Mouse (Mus musculus): ENCODE results near the gene F12. TPM values are rescaled to one million over a fixed set of nuclear protein-coding genes. Genes with fewer than 3 reads are reported as not detected.
"Not testable (repeated sequence)": the region's sequence is repeated elsewhere in the genome, so short reads cannot be mapped to it uniquely, and the experiment has no call there.

The F12 gene
- total RNA-seq, 2 experiments from 2014 or later, result 0.30 TPM; not detected in 1

DNA sequence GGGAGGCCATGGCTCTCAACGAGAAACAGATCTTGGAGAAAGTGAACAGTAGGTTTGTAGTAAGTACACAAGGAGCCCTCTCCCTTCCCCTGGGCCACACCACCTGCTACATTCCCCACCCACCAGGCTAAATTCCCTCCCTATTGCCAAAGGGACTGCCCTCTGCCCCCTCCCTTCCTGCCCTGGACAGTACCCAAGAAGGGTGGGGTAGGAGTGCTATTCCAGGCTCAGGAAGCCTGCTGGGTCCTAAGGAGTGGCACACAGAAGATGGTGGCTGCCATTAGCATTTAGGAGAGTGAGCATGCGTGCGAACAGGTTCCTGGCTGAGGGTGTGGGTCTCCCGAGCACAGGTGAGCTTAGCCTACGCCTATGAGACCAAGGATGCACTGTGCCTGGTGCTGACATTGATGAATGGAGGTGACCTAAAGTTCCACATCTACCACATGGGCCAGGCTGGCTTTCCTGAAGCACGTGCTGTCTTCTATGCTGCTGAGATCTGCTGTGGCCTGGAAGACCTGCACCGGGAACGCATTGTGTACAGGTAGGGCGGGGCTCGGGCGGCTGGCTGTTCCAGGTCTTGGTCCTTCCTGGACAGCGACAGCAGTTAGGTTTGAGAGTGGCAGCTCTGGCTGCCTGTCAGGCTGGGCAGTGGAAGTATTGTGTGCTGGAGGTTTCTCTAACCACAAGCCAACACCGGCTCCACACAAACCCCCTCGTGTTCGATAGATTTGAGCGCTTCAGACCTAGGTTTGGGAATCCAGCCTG lies 25.4 kb upstream of the F12 start:
- no peak for DNase-seq (ENCODE audit: low spot score in 2 of 2)

DNA sequence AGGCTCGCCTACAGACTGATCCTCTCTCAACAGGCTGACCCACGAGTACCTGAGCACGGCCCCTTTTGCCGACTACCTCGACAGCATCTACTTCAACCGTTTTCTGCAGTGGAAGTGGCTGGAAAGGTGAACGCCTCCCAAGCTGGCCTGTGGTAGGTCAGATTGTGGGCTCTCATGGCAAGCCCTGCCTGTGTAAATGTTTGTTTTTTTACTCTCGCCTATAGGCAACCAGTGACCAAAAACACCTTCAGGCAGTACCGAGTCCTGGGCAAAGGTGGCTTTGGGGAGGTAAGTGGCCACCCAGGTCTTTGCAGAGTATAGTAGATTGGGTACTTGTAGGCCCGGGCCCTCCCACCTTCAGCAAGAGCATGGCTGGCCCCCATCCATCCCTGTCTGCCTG lies 24.7 kb upstream of the F12 start:
- intact Hi-C loops (cut with DNase I), result no loop called here

More for the DNA sequence above, 25.4 kb upstream of the F12 start:
- intact Hi-C loops (cut with DNase I), result no loop called here

DNA sequence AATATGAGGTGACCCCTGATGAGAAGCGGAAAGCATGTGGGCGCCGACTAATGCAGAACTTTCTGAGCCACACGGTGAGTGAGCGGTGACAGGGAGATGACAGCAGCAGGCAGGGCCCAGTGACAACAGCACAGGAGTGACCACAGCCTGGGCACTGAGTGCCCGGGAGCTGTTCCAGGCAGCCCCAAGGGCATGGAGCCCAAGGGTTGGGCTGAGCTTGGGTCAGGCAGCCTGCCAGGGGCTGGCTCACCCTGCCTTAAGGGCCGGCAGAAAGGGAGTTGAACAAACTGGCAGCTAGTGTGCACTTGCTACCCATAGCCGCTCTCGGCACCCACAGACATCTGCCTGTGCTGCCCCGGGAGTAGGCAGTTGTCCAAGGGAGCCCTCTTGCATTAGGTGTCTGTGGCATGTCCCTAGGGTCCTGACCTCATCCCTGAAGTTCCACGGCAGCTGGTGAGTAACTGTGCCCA lies 24.0 kb upstream of the F12 start:
- DNase-seq (ENCODE audit: low spot score in 2 of 2), result peak in 1 of 2 experiments; percentile 51
- intact Hi-C loops (cut with DNase I), result no loop called here

More for the DNA sequence above, 24.7 kb upstream of the F12 start:
- DNase-seq (ENCODE audit: low spot score in 2 of 2), result no peak

DNA sequence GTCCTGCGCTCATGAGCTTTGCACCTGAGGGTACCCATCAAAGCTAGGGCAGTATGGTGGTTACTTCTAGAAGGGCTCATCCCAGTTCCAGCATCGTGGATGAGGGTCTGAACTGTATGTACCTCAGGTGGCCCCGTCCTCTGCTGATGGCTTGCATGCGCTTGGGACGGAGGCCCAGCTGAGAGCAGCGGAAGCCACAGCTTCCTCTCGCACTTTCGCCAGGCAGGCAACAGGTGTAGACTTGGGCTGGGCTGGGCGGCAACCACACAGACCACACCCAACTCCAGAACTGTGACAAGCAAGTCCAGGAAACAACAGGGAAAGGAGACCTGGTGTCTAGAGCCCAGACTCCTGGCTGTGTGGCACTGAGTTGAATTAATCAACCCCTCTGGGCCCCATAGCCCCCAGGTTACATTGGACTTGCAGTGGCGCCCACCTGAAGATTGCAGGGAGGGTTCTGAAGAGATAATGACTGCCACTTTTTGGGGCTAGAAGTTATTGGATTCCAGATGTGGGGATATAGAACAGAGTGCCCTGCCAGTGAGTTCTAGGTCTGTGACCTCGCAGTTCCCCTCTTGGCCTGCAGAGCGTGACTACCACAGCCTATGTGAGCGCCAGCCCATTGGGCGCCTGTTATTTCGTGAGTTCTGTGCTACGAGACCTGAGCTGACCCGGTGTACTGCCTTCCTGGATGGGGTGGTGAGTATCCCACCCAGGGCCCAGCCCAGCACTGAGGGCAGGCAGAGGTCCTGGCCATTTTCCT lies 23.3 kb upstream of the F12 start:
- intact Hi-C loops (cut with DNase I), result no loop called here
- no peak for DNase-seq (ENCODE audit: low spot score in 2 of 2)

DNA sequence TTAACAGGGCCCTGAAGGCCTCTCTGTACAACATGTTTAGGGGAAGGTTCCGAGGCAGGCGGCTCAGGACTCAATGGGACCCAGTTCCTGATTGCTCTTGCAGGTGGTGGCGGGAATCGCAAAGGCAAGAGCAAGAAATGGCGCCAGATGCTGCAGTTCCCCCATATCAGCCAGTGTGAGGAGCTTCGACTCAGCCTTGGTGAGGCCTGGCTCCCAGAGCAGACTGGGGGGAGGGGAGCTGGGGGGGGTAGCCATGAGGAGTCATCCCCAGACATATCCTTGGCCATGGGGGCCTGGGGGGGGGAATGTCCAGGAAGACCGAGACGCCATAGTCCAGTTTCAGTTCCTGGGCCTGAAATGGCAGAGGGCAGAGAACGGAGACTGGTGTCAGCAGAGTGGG lies 22.6 kb upstream of the F12 start:
- intact Hi-C loops (cut with DNase I), result no loop called here
- DNase-seq (ENCODE audit: low spot score in 2 of 2), result no peak

DNA sequence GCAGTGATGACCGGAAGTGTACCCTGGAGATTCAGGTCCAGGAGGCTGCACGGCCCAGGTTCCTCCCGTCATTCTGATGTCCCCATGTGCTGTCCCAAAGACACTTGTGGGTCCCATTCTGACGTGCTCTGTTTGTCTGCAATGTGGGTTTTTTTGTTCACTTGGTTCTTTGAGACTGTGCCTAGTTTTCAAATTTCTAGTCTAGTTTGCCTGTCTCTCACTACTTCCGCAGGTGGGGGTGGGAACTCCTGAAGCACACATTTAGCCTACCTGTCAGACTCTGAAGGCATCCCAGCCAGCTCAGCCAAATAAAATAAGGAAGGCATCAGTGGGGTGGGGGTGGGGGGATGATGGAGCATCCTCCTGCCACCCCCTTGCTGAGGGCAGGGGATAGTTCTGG lies 21.5 kb upstream of the F12 start:
- DNase-seq (ENCODE audit: low spot score in 2 of 2), result no peak
- intact Hi-C loops (cut with DNase I), result no loop called here

DNA sequence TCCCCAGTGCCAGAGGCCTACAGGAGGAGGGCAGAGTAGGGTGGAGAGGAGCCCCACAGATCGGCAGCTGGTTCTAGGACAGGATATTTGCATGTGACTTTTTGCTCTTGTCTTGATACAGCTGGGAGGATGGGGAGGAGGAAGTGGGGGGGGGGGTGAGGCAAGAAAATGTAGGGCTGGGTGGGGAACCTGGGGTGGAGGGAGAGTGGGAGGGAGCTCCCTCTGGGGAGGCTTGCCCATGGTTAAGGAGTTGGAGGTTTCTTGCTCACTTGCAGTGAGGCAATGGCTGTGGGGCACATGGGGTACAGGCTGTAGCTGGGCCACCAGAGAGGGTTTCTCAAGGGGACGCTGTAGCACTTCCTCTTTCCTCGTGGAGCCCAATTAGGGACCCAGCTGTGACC lies 20.9 kb upstream of the F12 start:
- intact Hi-C loops (cut with DNase I), result no loop called here
- no peak for DNase-seq (ENCODE audit: low spot score in 2 of 2)

DNA sequence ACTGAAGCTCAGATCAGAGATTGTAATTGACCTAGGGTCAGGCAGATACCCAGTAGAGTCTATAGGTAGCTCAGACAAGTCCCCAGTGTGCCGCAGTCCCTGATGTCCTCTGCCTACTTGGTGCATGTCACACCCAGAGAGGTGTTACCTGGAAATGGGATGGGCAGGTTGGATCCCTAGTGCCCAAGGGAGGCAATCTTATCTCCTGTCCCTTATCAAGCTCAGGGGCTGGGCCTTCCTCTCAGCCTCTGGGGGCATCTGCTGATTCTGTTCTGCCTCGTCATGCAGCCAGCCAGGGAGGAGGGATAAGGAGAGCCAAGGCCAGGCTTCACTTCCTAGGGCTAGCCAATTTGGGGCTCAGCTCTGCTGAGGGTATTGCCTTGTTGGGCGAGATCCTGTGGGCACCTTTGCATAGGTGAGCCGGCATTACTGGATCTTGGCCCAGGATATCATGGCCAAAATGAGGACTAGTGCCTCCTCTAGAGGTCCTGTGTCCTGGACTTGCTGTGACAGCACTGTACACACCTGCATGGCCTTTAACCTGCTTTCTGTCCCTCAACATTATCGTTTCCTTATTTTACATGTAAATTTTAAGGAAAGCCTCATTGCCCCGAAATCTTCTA lies 20.0 kb upstream of the F12 start:
- no peak for DNase-seq (ENCODE audit: low spot score in 2 of 2)
- intact Hi-C loops (cut with DNase I), result no loop called here

DNA sequence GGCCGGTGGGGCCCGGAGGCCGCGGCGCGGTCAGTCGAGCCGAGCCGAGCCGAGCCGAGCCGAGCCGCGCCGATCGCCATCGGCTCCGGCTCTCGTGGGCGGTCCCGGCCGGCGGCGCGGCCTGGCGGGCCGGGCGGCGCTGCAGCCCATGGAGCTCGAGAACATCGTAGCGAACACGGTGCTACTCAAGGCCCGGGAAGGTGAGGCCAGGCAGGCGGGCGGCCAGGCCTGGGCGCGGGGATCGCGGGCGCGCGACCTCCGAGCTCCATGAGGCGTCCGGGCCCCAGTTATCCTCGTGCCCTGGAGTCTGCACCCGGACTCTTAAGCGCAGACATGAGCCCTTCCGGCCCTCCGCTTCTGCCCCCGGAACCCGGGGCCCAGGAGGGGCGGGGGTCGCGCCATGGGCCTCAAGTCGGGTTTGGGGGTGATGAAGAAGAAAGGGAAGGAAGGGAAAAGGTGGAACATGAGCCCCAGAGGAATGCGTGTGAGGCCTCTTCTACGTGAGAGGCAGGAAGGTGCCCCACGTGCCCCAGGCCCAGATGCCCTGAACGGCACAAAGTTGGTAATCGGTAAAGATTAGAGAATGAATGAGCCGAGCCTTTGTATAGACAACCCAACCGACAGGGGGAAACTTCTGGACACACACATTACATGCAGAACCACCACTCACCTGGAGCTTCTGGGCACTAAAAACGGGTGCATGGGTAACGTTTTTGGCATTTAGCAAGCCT lies 18.9 kb upstream of the F12 start:
- DNase-seq (ENCODE audit: low spot score in 2 of 2), result no peak
- intact Hi-C loops (cut with DNase I), result no loop called here

DNA sequence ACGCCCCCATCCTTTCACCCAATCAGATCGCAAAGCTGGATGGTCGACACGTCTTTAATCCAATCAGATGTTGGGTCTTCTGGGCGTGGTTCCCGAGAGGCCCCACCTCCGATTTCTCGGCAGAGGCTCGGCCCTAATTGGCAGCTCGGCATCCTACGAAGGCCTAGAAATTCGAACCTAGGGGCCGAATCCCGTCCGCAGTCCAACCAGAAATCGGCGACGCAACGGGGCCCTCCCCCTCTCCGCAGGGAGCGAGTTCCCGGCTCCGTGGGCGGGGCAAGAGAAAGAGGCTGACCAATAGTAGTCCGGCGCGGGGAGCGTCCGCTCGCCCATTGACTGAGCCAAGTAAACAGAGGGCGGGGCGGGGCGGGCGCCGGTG lies 18.3 kb upstream of the F12 start, which contains the start of gene Grk6:
Grk6 (plus strand) TSS at position 136 of the 379 bp plus-strand sequence.
- intact Hi-C loops (cut with DNase I), result no loop called here
- DNase-seq (ENCODE audit: low spot score in 2 of 2), result peak; percentile 99 to 100

DNA sequence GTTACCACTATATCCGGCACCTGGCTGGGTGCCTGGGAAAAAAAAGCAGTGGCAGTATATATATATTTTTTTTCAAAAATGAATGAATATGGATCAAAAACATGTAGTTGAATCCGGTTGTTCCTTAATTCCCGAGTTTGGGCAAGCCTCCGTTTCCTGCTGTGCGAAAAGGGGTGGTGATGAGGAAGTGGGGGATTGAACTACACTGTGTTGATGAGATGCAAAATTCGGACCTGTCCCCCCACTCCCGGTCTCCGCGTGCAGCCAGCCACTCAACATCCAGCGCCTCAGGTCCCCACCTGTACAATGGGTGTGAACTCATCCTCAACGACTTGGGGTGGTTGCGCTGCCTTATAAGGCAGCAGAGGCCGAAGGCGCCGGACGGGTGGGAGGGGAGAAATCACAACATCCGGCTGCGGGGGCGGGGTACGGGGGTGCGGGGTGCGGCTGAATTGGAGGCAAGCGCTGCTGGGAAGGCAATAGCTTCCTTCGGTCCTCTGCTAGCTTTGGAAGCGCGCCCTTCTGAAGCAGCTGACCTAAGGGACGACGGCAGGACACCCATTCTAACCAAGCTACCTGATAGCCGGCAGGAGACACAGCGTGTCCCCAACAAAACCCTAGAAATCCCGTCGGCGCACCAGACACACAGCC lies 17.8 kb upstream of the F12 start:
- intact Hi-C loops (cut with DNase I), result no loop called here
- peak; percentile 59 to 84 for DNase-seq (ENCODE audit: low spot score in 2 of 2)

DNA sequence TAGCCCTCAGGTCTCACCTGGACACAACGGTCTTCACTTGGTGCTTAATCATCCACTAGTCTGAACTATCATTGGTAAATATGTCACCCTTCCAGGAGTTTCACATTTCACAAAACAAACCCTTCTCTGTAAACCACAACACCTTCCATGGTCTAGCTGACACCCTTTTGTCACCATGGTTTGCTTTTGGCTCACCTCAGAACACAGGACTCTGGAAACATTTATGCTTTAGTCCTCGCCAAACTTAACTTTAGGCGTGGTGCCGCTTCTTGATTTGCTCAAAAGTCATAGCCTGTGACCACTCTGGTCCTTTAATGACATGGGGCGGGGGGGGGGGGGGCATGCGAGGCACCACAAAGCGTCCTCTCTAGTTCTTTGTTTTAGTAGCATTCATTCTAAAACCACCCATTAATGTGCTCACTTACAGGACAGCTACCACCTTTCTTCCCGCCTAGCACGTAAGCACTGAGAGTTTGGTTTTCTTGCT lies 17.2 kb upstream of the F12 start:
- no peak for DNase-seq (ENCODE audit: low spot score in 2 of 2)
- intact Hi-C loops (cut with DNase I), result no loop called here

DNA sequence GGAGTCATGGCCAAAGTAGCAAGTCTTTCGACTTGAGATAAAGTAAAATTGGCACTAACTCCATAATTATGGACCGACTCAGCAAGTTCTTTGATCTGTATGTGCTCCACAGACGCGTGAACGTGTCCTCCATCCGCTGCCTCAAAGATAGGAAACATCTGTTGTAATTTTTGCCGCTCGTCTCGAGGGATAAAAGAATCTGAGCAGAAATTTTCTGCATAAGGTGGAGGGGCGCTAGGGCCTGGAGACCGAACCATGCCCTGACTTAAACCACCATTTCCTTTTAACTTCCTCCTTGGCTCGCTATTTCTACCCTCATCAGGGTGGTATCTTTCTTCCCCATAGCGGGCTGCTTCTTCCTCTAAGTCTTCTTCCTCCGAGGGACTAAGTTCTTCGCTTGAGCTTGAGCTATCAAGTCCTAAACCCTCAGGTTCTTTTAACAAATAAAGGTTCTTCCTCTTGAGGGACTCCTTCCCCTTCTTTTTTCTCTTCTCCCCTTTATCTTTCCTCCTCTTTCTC lies 10.6 kb upstream of the F12 start:
- intact Hi-C loops (cut with DNase I); DNase-seq (ENCODE audit: low spot score in 2 of 2): not testable (repeated sequence)

DNA sequence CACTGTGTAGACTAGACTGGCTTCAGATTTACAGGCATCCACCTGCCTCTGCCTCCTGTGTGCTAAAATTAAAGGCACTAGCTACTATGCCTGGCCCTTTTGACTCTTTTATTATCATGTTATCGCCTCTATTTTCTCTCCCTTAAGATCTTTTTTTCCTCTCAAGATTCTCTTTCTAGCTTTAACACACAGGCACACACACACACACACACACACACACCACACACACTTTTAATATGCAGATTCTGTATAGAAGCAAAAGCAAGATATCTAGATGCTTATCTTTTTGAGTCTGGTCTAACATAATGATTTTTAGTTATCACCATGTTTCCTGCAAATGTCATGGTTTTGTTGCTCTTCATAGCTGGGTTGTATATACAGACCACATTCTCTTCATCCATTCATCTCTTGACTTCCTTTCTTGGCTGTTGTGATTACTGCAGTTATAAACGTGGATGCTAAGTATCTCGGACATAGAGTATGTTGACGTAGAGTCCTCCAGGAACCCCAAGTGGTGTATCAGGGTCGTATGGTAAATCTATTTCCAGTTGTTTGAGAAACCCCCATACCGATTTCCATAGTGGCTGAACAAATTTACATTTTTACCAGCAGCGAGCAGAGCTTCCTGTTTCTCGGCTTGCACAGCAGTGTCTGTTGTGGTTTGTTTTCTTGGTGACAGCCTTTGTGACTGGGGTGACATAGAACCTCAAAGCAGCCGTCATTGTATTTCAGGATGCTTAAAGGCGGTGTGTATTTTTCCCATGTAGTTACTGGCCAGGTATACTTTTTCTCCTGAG lies 5.5 kb upstream of the F12 start:
- intact Hi-C loops (cut with DNase I), result no loop called here
- no peak for DNase-seq (ENCODE audit: low spot score in 2 of 2)

DNA sequence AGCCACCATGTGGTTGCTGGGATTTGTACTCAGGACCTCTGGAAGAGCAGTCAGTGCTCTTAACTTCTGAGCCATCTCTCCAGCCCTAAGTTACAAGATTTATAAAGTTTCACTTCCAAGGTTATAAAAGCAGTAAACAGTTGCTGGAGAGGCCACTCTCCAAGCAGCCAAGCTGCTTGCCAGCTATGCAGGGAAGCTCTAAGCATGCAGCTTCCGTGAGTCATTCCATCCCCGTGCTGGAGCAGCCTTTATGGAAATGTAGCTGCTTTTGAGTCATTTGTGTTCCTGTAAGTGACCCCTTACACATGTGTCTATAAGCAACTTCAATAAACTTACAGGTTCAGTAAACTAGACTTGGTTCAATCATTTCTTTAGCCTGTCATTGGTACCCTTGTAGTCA lies 4.0 kb upstream of the F12 start:
- no peak for DNase-seq (ENCODE audit: low spot score in 2 of 2)
- intact Hi-C loops (cut with DNase I), result no loop called here

DNA sequence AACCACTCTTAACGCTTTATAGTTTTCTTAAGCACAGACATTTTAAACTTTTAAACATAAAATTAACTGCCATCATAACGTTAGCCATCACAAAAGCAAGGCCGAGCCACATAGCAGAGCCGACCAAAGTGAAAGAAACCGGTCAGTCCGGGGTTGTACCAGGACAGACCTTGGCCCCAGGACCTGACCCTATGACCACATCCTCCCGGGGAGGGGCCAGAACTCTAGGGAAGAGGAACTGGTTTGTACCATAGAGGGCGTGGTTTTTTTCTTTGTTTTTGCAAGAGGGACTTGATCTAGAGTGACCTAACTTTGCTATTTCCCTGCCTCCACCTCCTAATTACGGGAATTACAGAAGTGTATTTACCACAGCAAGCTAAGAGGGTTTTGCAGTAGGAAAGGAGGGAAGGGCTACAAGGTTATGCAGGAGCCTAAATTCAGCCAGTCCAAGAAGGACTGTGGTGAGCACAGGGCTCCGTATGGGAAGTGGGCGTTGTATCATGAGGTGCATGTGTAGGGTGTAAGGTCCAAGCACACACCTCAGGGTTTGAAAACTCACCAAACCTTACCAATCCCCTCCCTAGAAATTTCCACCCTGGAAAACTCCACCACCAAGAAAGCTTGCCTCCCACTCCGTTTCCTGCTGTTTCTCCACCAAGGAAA lies 2.8 kb upstream of the F12 start:
- DNase-seq (ENCODE audit: low spot score in 2 of 2), result no peak
- intact Hi-C loops (cut with DNase I), result no loop called here

DNA sequence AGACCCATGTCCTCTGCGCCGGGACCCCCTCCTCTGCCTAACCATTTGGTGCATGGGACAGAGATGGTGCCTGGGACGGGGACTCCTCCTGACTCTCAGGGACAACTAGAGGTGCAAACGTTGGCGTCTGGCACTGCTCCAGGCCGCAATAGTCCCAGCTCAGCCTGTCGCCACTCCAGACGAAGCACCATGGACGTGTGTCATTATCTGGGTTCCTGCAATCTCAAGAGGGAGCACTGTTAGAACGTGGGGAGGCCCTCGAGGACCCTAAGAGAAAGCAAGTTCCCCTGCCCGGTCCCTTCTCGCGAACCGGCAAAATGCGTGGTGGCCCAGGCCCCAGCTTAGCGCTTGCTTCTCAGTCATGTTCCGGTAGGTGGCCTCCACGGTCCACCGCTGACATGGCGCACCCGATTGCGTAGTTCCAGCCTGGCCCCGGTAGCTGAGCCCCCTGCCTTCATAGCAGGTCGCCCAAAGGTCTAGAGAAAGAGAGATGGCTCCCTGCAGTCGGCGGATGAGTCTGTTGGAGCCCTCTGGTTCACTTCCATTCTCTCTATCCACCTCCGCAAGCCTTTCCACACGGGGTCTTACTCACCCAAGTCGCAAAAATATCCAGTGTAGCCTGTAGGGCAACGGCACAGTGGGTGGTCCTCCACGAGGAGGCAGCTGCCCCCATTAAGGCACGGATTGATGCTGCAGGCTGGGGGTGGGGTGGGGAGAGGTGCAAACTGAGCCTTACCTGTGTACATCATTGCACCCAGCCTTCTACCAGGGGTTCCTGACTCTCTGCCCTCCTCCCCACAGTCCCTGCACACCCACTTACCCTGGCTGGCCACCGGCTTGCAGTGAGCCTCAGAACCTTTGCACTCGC lies 5.4 kb downstream of the F12 start:
- DNase-seq (ENCODE audit: low spot score in 2 of 2), result peak; percentile 60 to 71
- intact Hi-C loops (cut with DNase I), result no loop called here
